Mouse (Mus musculus) bone marrow macrophage, adult 2 months (primary cell): ENCODE data around the gene Gm10696. TPM values are rescaled to one million over a fixed set of nuclear protein-coding genes. Genes with fewer than 3 reads are reported as not detected.
"Not testable (repeated sequence)": the region's sequence is repeated elsewhere in the genome, so short reads cannot be mapped to it uniquely, and the experiment has no call there.

ENCODE experiments used
- H3K27ac ChIP-seq: 2 replicates; pipeline ENCODE4 v1.5.1; 2012; ENCODE audit warnings: low read depth, low read length; ENCODE audit not compliant: insufficient read depth
- H3K4me1 ChIP-seq: 2 replicates; pipeline ENCODE4 v1.6.1; 2012; ENCODE audit warnings: low read length; ENCODE audit not compliant: control insufficient read depth, insufficient read depth
- H3K4me3 ChIP-seq: 2 replicates; pipeline ENCODE4 v1.5.1; 2012; ENCODE audit warnings: mild to moderate bottlenecking, low read length, moderate library complexity; ENCODE audit not compliant: insufficient read depth
- polyA plus RNA-seq: library from polyadenylated mRNA; stranded (reverse); fragments of >200 nt; gene quantifications from 2 replicates; pipeline ENCODE4 v1.2.4, GENCODE M21; 2012; ENCODE audit not compliant: missing spikeins, insufficient read depth, insufficient read length

Gm10696 gene
- polyA plus RNA-seq, result not detected in 2 replicates

GRCm38 (mm10) chr3:94178093-94178492, at the start of gene Gm10696:
Gene Gm10696, minus strand, starts transcription at chr3:94178193.
- not testable (repeated sequence) for H3K4me1 ChIP-seq, H3K4me3 ChIP-seq, H3K27ac ChIP-seq

DNA sequence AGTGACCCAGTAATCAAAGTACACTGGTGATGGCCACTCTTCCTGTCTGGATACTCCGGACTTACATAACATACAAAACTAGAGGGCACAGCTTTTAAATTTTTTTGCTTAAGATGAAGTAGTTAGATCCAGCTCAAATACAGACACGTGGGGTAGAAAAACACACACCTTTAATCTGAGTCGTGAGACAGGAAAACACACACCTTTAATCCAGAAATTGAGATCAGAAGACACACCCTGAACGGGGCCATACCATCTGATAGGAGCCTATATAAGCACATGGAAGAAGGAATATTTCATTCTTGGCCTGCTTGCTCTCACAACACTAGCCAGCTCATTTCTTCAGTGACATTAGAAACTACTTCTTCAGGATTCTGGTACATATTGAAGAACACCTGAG, 18.4 kb upstream of the Gm10696 start, which contains the start of gene Gm5286:
Gene Gm5286, plus strand, starts transcription at position 301 of the 400 bp plus-strand sequence.
- not testable (repeated sequence) for H3K4me1 ChIP-seq, H3K27ac ChIP-seq, H3K4me3 ChIP-seq

DNA sequence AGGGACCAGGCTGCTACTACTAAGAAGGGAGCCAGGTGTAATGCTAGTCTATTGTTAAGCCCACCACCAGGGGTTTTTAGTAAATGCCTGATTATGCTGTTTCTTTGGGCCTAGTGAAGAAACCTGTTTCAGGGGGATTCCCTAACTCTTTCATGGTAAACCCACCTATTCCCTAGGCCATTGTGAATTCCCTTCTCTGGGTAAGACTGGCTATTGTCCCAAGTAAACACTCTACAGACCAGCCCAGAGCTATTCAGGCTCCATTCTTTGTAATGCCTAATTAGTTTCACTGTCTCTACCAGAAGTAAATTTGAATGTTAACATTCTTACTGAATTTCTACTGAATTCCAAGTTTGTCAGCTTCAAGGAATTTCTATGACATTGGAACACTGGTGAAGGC, 10.6 kb downstream of the Gm10696 start:
- H3K4me3 ChIP-seq, H3K4me1 ChIP-seq, H3K27ac ChIP-seq: not testable (repeated sequence)

Other genes with a start within 250 kb of the Gm10696 start
- gene Gm9117, start 234.7 kb downstream of the Gm10696 start, polyA plus RNA-seq, result not detected in 2 replicates
- gene Tdpoz5, start 216.9 kb downstream of the Gm10696 start, polyA plus RNA-seq, result not detected in 2 replicates
- gene Gm9125, start 123.3 kb downstream of the Gm10696 start, polyA plus RNA-seq, result not detected in 2 replicates
- not detected in 2 replicates for gene Gm10697, start 105.5 kb downstream of the Gm10696 start, polyA plus RNA-seq
- not detected in 2 replicates for gene Gm5286, start 18.5 kb upstream of the Gm10696 start, polyA plus RNA-seq
- gene Gm4778, start 85.8 kb upstream of the Gm10696 start, polyA plus RNA-seq, result not detected in 2 replicates
- gene Them4, start 131.9 kb upstream of the Gm10696 start, polyA plus RNA-seq, result 3.8 and 4.1 TPM in 2 replicates
- not detected in 2 replicates for gene Them5, start 163.9 kb upstream of the Gm10696 start, polyA plus RNA-seq
- gene C2cd4d, start 184.2 kb upstream of the Gm10696 start, polyA plus RNA-seq, result not detected in 2 replicates
- gene Rorc, start 194.6 kb upstream of the Gm10696 start, polyA plus RNA-seq, result not detected in 2 replicates
- not detected in 2 replicates for gene Lingo4, start 220.3 kb upstream of the Gm10696 start, polyA plus RNA-seq
- 15.7 and 17.7 TPM in 2 replicates for gene Tdrkh, start 235.1 kb upstream of the Gm10696 start, polyA plus RNA-seq